Mouse (Mus musculus) intestine, embryonic 16.5 days (tissue): ENCODE data around the gene Tcf3. TPM values are rescaled to one million over a fixed set of nuclear protein-coding genes. Genes with fewer than 3 reads are reported as not detected.

Experiments
- ATAC-seq: fragments of 200-750 bp; cut with Nextera tagmentation; 2 replicates; pipeline ENCODE4 v1.8.0; 2017; ENCODE audit warnings: moderate TSS enrichment, moderate library complexity
- H3K27ac ChIP-seq: fragments of 300-500 bp; sonication (generic); 2 replicates; pipeline ENCODE4 v1.5.1; 2014; ENCODE audit warnings: mild to moderate bottlenecking, low read length
- H3K27me3 ChIP-seq: fragments of 300-500 bp; sonication (generic); replicated peaks from 2 replicates; pipeline ENCODE4 v1.6.1; 2014; ENCODE audit warnings: low read length, control low read depth, mixed read lengths; ENCODE audit not compliant: control insufficient read depth, insufficient read depth
- H3K36me3 ChIP-seq: fragments of 300-500 bp; sonication (generic); 2 replicates; pipeline ENCODE4 v1.6.1; 2014; ENCODE audit warnings: low read length, control low read depth; ENCODE audit not compliant: control insufficient read depth, insufficient read depth
- H3K4me1 ChIP-seq: fragments of 300-500 bp; sonication (generic); 2 replicates; pipeline ENCODE4 v1.6.1; 2014; ENCODE audit warnings: low read length, control low read depth, mixed read lengths; ENCODE audit not compliant: control insufficient read depth, insufficient read depth
- H3K4me2 ChIP-seq: fragments of 300-500 bp; sonication (generic); 2 replicates; pipeline ENCODE4 v1.6.1; 2014; ENCODE audit warnings: low read depth, low read length, control low read depth
- H3K4me3 ChIP-seq: fragments of 300-500 bp; sonication (generic); 2 replicates; pipeline ENCODE4 v1.5.1; 2014; ENCODE audit warnings: mild to moderate bottlenecking, low read length
- H3K9ac ChIP-seq: fragments of 300-500 bp; sonication (generic); 2 replicates; pipeline ENCODE4 v1.6.1; 2014; ENCODE audit warnings: low read depth, low read length
- H3K9me3 ChIP-seq: fragments of 300-500 bp; sonication (generic); 2 replicates; pipeline ENCODE4 v1.6.1; 2016; ENCODE audit warnings: low read length, control low read depth; ENCODE audit not compliant: control insufficient read depth
- WGBS: fragments of 180-500 bp; shearing (Covaris S2); extraction: QIAGEN DNeasy Blood & Tissue Kit; methylation state at CpG from one replicate; pipeline ENCODE4 v1.1.7; 2014; 5-methylcytosine and 5-hydroxymethylcytosine counted together
- polyA plus RNA-seq: library from polyadenylated mRNA; unstranded; fragments of >200 nt; fragmentation: Nextera tagmentation; extraction: Ambion mirVana; gene quantifications from 2 replicates; pipeline ENCODE4 v1.2.1, GENCODE M21; 2015

The Tcf3 gene
- polyA plus RNA-seq, 1 experiment from 2014 or later: 62.9 TPM

GRCm38 (mm10) chr10:80432387-80432785 lies 1.1 kb downstream of the Tcf3 start:
- peak overlapping the region; percentile 84 for H3K4me3 ChIP-seq
- peak overlapping the region; percentile 96 for H3K27ac ChIP-seq
- 2% methylated on average over 4 of the region's 4 CpGs for WGBS
- no peaks in the 10 kb centered on the region for H3K27me3 ChIP-seq
- peaks cover 7% of the 10 kb centered on the region for H3K36me3 ChIP-seq
- ATAC-seq: no peak
- peak overlapping the region; percentile 98 for H3K9ac ChIP-seq
- H3K4me2 ChIP-seq: peak overlapping the region; percentile 90
- no peaks in the 10 kb centered on the region for H3K9me3 ChIP-seq
- H3K4me1 ChIP-seq: peaks cover 29% of the 10 kb centered on the region

- peaks cover 29% of the 10 kb centered on the region for H3K4me1 ChIP-seq
- no peaks in the 10 kb centered on the region for H3K9me3 ChIP-seq
- ATAC-seq: no peak
- 13% methylated on average over 15 of the region's 16 CpGs for WGBS
- peak overlapping the region; percentile 98 for H3K9ac ChIP-seq
- peak overlapping the region; percentile 96; the same call in 1 of the 2 replicates for H3K27ac ChIP-seq
- H3K4me2 ChIP-seq: peak overlapping the region; percentile 90
- no peaks in the 10 kb centered on the region for H3K27me3 ChIP-seq
- H3K4me3 ChIP-seq: peak overlapping the region; percentile 84
- peaks cover 13% of the 10 kb centered on the region for H3K36me3 ChIP-seq
Observed at GRCm38 (mm10) chr10:80431570-80432386, 1.7 kb downstream of the Tcf3 start.

DNA sequence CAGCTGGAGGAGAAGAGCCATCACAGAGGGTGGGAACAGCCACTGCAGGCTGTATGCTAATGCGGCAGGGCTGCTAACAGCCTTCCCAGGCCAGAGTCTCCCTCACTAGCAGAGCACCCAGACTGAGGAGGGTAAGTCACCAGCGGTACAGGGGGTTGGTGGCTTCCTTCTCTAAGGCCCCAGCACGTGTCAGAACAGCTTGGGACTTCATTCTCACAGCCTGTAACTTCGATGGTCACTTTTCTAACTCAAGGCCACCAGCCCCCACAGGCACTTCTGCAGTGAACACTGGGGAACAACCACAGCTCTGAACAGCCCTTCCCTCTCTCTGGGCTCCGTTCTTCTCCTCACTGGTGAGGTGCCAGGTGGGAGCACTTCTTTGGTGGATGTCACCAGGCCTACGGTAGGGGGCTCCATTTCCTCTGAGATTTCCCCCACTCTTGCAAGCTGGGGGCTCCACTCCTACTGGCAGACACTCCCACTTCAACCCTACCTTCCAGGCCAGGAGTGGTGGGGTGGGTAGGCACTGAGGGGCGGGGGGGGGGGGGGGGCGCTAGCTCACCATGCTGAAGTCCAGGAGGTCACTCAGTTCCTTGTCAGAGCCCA lies 3.0 kb downstream of the Tcf3 start:
- 64% methylated on average over 6 of the region's 8 CpGs for WGBS
- H3K4me2 ChIP-seq: no peak overlapping the region
- no peaks in the 10 kb centered on the region for H3K27me3 ChIP-seq
- no peak for ATAC-seq
- peaks cover 17% of the 10 kb centered on the region for H3K4me1 ChIP-seq
- H3K9ac ChIP-seq: no peak overlapping the region
- peaks cover 26% of the 10 kb centered on the region for H3K36me3 ChIP-seq
- no peak overlapping the region for H3K27ac ChIP-seq
- H3K4me3 ChIP-seq: no peak overlapping the region
- no peaks in the 10 kb centered on the region for H3K9me3 ChIP-seq

DNA sequence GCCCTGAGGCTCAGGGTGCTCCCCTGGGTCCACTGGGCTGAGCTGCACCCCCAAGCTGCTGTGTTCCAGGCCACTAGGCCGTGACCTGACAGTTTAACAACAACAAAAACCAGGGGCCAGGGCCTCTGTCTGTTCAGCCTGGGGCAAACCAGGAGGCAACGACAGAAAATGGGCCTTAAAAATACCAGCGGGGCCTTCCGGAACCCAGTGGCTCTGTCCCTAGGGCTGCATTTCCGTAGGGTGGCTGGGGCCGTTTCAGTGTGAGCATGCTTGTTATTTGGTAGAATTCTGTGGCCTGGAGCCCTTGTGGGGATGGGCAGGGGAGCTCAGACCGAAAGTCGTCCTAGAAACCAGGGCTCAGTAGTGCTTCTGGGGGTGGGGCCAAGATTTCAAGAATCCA lies 3.6 kb downstream of the Tcf3 start:
- peaks cover 33% of the 10 kb centered on the region for H3K36me3 ChIP-seq
- no peak overlapping the region for H3K4me2 ChIP-seq
- H3K9ac ChIP-seq: no peak overlapping the region
- H3K27me3 ChIP-seq: no peaks in the 10 kb centered on the region
- no peaks in the 10 kb centered on the region for H3K9me3 ChIP-seq
- no peak overlapping the region for H3K27ac ChIP-seq
- no peak overlapping the region for H3K4me3 ChIP-seq
- H3K4me1 ChIP-seq: peaks cover 14% of the 10 kb centered on the region
- 85% methylated on average over 8 of the region's 8 CpGs for WGBS
- no peak for ATAC-seq

DNA sequence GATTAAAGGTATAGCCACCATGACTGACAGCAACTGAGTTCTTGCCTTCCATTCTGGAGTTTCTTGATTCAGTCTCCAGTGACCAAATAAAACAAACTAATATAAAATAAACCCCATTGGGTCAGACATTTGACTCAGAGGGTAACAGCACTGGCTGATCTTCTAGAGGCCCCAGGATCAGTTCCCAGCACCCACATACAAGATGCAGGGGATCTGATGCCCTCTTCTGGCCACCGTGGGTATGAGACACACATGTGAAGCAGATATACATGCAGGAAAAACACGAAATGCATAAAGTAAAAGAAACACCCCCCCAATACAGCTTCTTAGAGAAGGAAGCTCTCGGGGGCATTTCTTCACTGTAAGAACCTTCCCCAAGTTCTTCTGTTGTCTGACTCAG lies 8.4 kb downstream of the Tcf3 start:
- Histone ChIP-seq H3K4me3 (no peak overlapping the region), H3K36me3 (peaks cover 49% of the 10 kb centered on the region), H3K9ac (no peak overlapping the region), H3K27ac (no peak overlapping the region), H3K27me3 (no peaks in the 10 kb centered on the region), H3K4me1 (peaks cover 32% of the 10 kb centered on the region), H3K9me3 (no peaks in the 10 kb centered on the region), H3K4me2 (no peak overlapping the region)
- WGBS: 91% methylated on average over 3 of the region's 3 CpGs
- no peak for ATAC-seq

- H3K4me2 ChIP-seq: no peak overlapping the region
- H3K27ac ChIP-seq: peak overlapping the region; percentile 29; the same call in 1 of the 2 replicates
- ATAC-seq: peak; percentile 47
- H3K9ac ChIP-seq: no peak overlapping the region
- WGBS: 38% methylated on average over 4 of the region's 4 CpGs
- H3K27me3 ChIP-seq: no peaks in the 10 kb centered on the region
- no peaks in the 10 kb centered on the region for H3K9me3 ChIP-seq
- peaks cover 47% of the 10 kb centered on the region for H3K4me1 ChIP-seq
- peaks cover 55% of the 10 kb centered on the region for H3K36me3 ChIP-seq
- H3K4me3 ChIP-seq: no peak overlapping the region
Observed at GRCm38 (mm10) chr10:80423562-80423961, 9.9 kb downstream of the Tcf3 start.

DNA sequence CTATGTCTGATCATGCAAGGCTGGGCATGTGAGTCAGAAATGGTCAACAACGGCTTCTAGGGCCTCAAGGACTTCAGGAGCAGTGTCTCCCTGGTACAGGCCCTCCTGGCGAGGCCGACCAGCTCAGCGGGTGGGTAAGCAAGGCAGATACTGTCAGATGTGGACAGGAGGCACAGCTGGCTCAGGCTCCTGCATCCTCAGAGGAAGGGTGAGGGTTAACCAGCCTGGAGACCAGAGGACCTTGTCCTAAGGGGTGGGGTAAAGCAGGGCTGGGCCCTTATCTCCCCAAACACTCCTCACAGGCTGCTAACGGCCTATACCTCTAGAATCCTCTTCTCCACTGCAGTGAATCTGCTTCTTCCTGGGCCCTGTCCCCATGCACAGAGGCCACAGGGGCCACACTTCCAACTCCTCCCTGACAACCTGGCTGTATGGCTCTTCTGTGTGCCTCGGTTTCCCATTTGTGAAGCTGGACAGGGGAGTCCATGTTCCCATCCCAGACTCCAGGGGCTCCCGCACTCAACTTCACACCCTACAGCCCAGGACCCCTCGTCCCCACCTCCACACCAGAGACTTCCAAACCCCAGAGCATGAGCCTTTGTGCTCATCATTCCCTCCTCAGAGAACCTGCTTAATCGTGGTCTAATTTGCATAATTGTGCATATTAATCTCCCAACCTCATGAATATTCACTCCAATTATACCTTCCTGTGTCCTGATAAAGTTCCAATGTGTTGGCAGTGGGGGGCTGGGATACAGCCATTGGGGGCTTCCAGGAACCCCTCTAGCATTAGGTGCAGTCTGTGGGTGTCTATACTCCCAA lies 11.6 kb downstream of the Tcf3 start:
- Histone ChIP-seq H3K9me3 (no peaks in the 10 kb centered on the region), H3K9ac (no peak overlapping the region), H3K36me3 (peaks cover 47% of the 10 kb centered on the region), H3K4me3 (no peak overlapping the region), H3K4me2 (no peak overlapping the region), H3K27me3 (no peaks in the 10 kb centered on the region), H3K27ac (peak overlapping the region; percentile 70), H3K4me1 (peaks cover 53% of the 10 kb centered on the region)
- ATAC-seq: peak; percentile 73
- 69% methylated on average over 9 of the region's 9 CpGs for WGBS

GRCm38 (mm10) chr10:80421208-80421607 lies 12.2 kb downstream of the Tcf3 start:
- Histone ChIP-seq H3K36me3 (peaks cover 46% of the 10 kb centered on the region), H3K9ac (no peak overlapping the region), H3K4me1 (peaks cover 53% of the 10 kb centered on the region), H3K27ac (peak overlapping the region; percentile 49), H3K4me3 (no peak overlapping the region), H3K27me3 (no peaks in the 10 kb centered on the region), H3K9me3 (no peaks in the 10 kb centered on the region), H3K4me2 (no peak overlapping the region)
- WGBS: 88% methylated on average over 8 of the region's 8 CpGs
- ATAC-seq: no peak

GRCm38 (mm10) chr10:80420729-80421128 lies 12.7 kb downstream of the Tcf3 start:
- peak overlapping the region; percentile 53; the same call in 1 of the 2 replicates for H3K27ac ChIP-seq
- H3K4me2 ChIP-seq: no peak overlapping the region
- peaks cover 46% of the 10 kb centered on the region for H3K36me3 ChIP-seq
- peaks cover 53% of the 10 kb centered on the region for H3K4me1 ChIP-seq
- H3K9me3 ChIP-seq: no peaks in the 10 kb centered on the region
- no peak overlapping the region for H3K4me3 ChIP-seq
- WGBS: 88% methylated on average over 10 of the region's 10 CpGs
- ATAC-seq: no peak
- H3K9ac ChIP-seq: no peak overlapping the region
- H3K27me3 ChIP-seq: no peaks in the 10 kb centered on the region
